Mouse (Mus musculus) inflammation-experienced regulatory T-cells, adult 6 months (primary cell): ENCODE measurements around the gene Synj2. TPM values are rescaled to one million over a fixed set of nuclear protein-coding genes. Genes with fewer than 3 reads are reported as not detected.

ENCODE experiments used
- ATAC-seq: one replicate; pipeline ENCODE4 v1.8.0; 2017
- polyA plus RNA-seq, 3 experiments: library from polyadenylated mRNA; unstranded; fragments of 100-300 nt; shearing (Covaris generic); gene quantifications; one replicate each; pipeline ENCODE4 v1.2.1; 2017

Gene Synj2
- polyA plus RNA-seq, 3 experiments from 2014 or later = 11.8 to 16.8 (median 16.3) TPM

GRCm38 (mm10) chr17:6062793-6063192 lies 121.7 kb downstream of the Synj2 start:
- ATAC-seq = no peak

GRCm38 (mm10) chr17:6063532-6063931 lies 122.5 kb downstream of the Synj2 start:
- no peak for ATAC-seq

- no peak for ATAC-seq
Measured at GRCm38 (mm10) chr17:6066021-6066420, 124.9 kb downstream of the Synj2 start.

GRCm38 (mm10) chr17:6067613-6068012 lies 126.5 kb downstream of the Synj2 start:
- no peak for ATAC-seq

- no peak for ATAC-seq
Measured at GRCm38 (mm10) chr17:6069866-6070265, 128.8 kb downstream of the Synj2 start.

- ATAC-seq = no peak
Measured at GRCm38 (mm10) chr17:6073405-6073804, 132.3 kb downstream of the Synj2 start.

- peak; percentile 93 for ATAC-seq
Measured at GRCm38 (mm10) chr17:6079287-6080122, 138.4 kb downstream of the Synj2 start, which contains the start of the genes Serac1 and Gtf2h5. Serac1 (minus strand) TSS chr17:6079741. Gtf2h5 (plus strand) TSS chr17:6079786.

GRCm38 (mm10) chr17:6083323-6083890 lies 142.3 kb downstream of the Synj2 start:
- ATAC-seq = no peak

GRCm38 (mm10) chr17:6091604-6092003 lies 150.5 kb downstream of the Synj2 start:
- ATAC-seq = no peak

Other genes with a start within 250 kb of the Synj2 start
- 1 to 10 TPM; 2.1 to 2.6 (median 2.6) TPM for gene Snx9, start 100.0 kb upstream of the Synj2 start, polyA plus RNA-seq
- 1 to 10 TPM; 1.8 to 2.7 (median 1.9) TPM for gene Serac1, start 138.5 kb downstream of the Synj2 start, polyA plus RNA-seq
- 100 to 1,000 TPM in 2 of 3 experiments, 10 to 100 TPM in 1; 97.3 to 112 (median 100) TPM for gene Gtf2h5, start 138.5 kb downstream of the Synj2 start, polyA plus RNA-seq
- 10 to 100 TPM; 29.1 to 38.2 (median 31.7) TPM for gene Tulp4, start 165.2 kb downstream of the Synj2 start, polyA plus RNA-seq